In the genomic region with DNA sequence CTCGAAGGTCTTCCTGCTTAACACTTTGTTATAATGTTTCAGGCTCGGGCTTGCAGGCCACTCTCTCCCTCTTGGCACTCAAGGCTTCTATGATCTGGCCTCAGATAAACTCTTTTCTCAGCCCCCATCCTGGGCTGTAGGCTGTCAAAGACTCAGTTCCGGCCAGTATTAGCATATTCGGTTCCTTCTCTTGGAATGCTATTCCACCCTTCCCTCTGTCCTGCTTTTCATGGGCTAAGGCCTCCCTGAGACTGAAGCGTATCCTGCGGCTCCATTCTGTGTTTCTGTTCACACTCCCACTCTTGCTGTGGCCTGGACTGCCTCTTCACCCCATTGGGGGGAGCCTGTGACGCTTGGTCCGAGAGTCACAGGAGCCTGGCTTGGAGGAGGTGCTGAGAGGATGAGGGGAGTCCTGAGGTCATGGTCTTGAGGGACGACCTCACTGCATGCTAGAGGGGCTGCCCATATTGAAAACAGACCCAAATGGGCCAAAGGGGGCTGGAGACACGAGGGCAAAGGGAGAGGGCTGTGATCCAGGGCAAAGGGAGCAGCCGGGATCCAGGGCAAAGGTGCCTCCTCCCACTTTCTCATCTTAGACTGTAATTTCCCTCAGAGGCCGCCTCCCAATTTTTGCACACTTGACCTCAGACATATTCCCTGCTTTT, we compare ENCODE assay signal across 11 mouse cellular contexts. TPM values are rescaled to one million over a fixed set of nuclear protein-coding genes. Genes with fewer than 3 reads are reported as not detected.
A peak's percentile ranks its signal among the peaks of the same experiment; 100 is the strongest.
DNase-seq lines count a peak whose midpoint lies in the region; ATAC-seq and TF ChIP-seq lines count a peak whose summit lies in the region.
"Had no signal": no experiment of that assay in that cellular context is flagged by ENCODE, and none has a peak within 500 bp of the region (broad histone marks: within the 10 kb centered on the region; RNA-seq: fewer than 3 reads in every experiment).

No protein-coding gene starts in this region.

- H3K4me2 ChIP-seq in heart, embryonic 14.5 days (ENCODE audit: low read length): peak overlapping the region; percentile 53; the same call in 1 of the 2 replicates
- H3K4me2 ChIP-seq in embryonic facial prominence, embryonic 12.5 days (replicated peaks): peak overlapping the region; percentile 51
- peak overlapping the region; percentile 58 for H3K4me2 ChIP-seq in hindbrain, postnatal 0 days (ENCODE audit: low read depth, low read length)
- peak overlapping the region; percentile 54; the same call in 1 of the 2 replicates for H3K4me2 ChIP-seq in neural tube, embryonic 14.5 days (ENCODE audit: low read depth, low read length)

- H3K4me3 ChIP-seq in heart, embryonic 14.5 days (ENCODE audit: control insufficient read depth in 1 of 2, insufficient read depth in 1 of 2, low read depth in 1 of 2, low read length in 2 of 2): peak overlapping the region in 1 of 2 experiments; percentile 26; a peak in 1 of 4 replicates
- H3K4me3 ChIP-seq in embryonic facial prominence, embryonic 12.5 days: peak overlapping the region; percentile 33; the same call in 1 of the 2 replicates
- peak overlapping the region; percentile 32 for H3K4me3 ChIP-seq in hindbrain, postnatal 0 days (ENCODE audit: low read length)
- H3K4me3 ChIP-seq in neural tube, embryonic 14.5 days (ENCODE audit: low read depth, low read length): peak overlapping the region; percentile 33

- peaks cover 2 to 11% of the 10 kb centered on the region in 2 experiments; a peak in 1 of 4 replicates for H3K4me1 ChIP-seq in heart, embryonic 14.5 days (ENCODE audit: control insufficient read depth in 2 of 2, insufficient read depth in 2 of 2, low read length in 2 of 2)
- H3K4me1 ChIP-seq in embryonic facial prominence, embryonic 12.5 days: peaks cover 20% of the 10 kb centered on the region
- peaks cover 11% of the 10 kb centered on the region; the same call in 1 of the 2 replicates for H3K4me1 ChIP-seq in hindbrain, postnatal 0 days (ENCODE audit: insufficient read depth, low read length)
- H3K4me1 ChIP-seq in neural tube, embryonic 14.5 days (ENCODE audit: control insufficient read depth, insufficient read depth, low read length): peaks cover 8% of the 10 kb centered on the region; the same call in 1 of the 2 replicates

- H3K9ac ChIP-seq in heart, embryonic 14.5 days (ENCODE audit: low read length): no peak overlapping the region
- H3K9ac ChIP-seq in embryonic facial prominence, embryonic 12.5 days: 0 out of 2 replicates have a peak overlapping the region, but pooled peaks have one; percentile 8
- H3K9ac ChIP-seq in hindbrain, postnatal 0 days (replicated peaks; ENCODE audit: low read length): no peak overlapping the region
- 0 out of 2 replicates have a peak overlapping the region, but pooled peaks have one; percentile 11 for H3K9ac ChIP-seq in neural tube, embryonic 14.5 days (replicated peaks; ENCODE audit: low read depth, low read length)

- H3K27me3 ChIP-seq in heart, embryonic 14.5 days (ENCODE audit: control insufficient read depth, insufficient read depth, low read length): peaks cover 69% of the 10 kb centered on the region
- H3K27me3 ChIP-seq in embryonic facial prominence, embryonic 12.5 days: peaks cover 62% of the 10 kb centered on the region
- peaks cover 46% of the 10 kb centered on the region for H3K27me3 ChIP-seq in hindbrain, postnatal 0 days (ENCODE audit: insufficient read depth, low read length)
- H3K27me3 ChIP-seq in neural tube, embryonic 14.5 days (ENCODE audit: control insufficient read depth, insufficient read depth, low read length): peaks cover 39% of the 10 kb centered on the region

- no peak overlapping the region for H3K27ac ChIP-seq in heart, embryonic 14.5 days (replicated peaks in 1 of 2; ENCODE audit: control insufficient read depth in 1 of 2, insufficient read depth in 1 of 2, low read depth in 2 of 2, low read length in 2 of 2)
- H3K27ac ChIP-seq in embryonic facial prominence, embryonic 12.5 days: no peak overlapping the region
- H3K27ac ChIP-seq in hindbrain, postnatal 0 days: no peak overlapping the region
- no peak overlapping the region for H3K27ac ChIP-seq in neural tube, embryonic 14.5 days (ENCODE audit: low read depth, low read length)

- no peak for DNase-seq in heart, postnatal 10 days
- no peak for DNase-seq in hindbrain, postnatal 0 days (ENCODE audit: low spot score)
- no peak for DNase-seq in cerebellum, adult 9-11 months
- no peak for DNase-seq in B cell, adult 2 months
- no peak for DNase-seq in right cerebral cortex, postnatal 10 days (ENCODE audit: low spot score in 2 of 2)
- DNase-seq: liver had no signal

- WGBS in heart, embryonic 14.5 days: 13% methylated on average over 12 of the region's 12 CpGs
- 11% methylated on average over 12 of the region's 12 CpGs for WGBS in embryonic facial prominence, embryonic 12.5 days
- 24% methylated on average over 12 of the region's 12 CpGs for WGBS in hindbrain, postnatal 0 days
- WGBS in neural tube, embryonic 14.5 days: 16% methylated on average over 12 of the region's 12 CpGs

- H3K36me3 ChIP-seq in heart, embryonic 14.5 days (ENCODE audit: control insufficient read depth, insufficient read depth, low read length): no peaks in the 10 kb centered on the region
- H3K36me3 ChIP-seq in embryonic facial prominence, embryonic 12.5 days: no peaks in the 10 kb centered on the region
- H3K36me3 ChIP-seq in hindbrain, postnatal 0 days (ENCODE audit: insufficient read depth, low read length): no peaks in the 10 kb centered on the region
- no peaks in the 10 kb centered on the region for H3K36me3 ChIP-seq in neural tube, embryonic 14.5 days (ENCODE audit: control insufficient read depth, insufficient read depth, low read length)

- H3K9me3 ChIP-seq in heart, embryonic 14.5 days (ENCODE audit: control insufficient read depth, low read length): no peaks in the 10 kb centered on the region
- no peaks in the 10 kb centered on the region for H3K9me3 ChIP-seq in embryonic facial prominence, embryonic 12.5 days
- no peaks in the 10 kb centered on the region for H3K9me3 ChIP-seq in hindbrain, postnatal 0 days (ENCODE audit: low read length)
- H3K9me3 ChIP-seq in neural tube, embryonic 14.5 days (ENCODE audit: control insufficient read depth, low read length): no peaks in the 10 kb centered on the region

- ATAC-seq in heart, embryonic 14.5 days (ENCODE audit: insufficient number of reproducible peaks, insufficient read depth, low FRiP score, low read depth): no peak
- ATAC-seq in embryonic facial prominence, embryonic 12.5 days (ENCODE audit: insufficient number of reproducible peaks, insufficient read depth, low FRiP score, low TSS enrichment): no peak
- no peak for ATAC-seq in hindbrain, postnatal 0 days
- 0 out of 2 replicates have a peak, but pooled peaks have one; percentile 1 for ATAC-seq in neural tube, embryonic 14.5 days (ENCODE audit: low read depth)
- ATAC-seq: intestine, embryonic 16.5 days had no signal

- no peak for TF ChIP-seq CTCF in hindbrain, postnatal 0 days (IDR thresholded peaks at IDR 0.05; ENCODE audit: low read depth)

- intact Hi-C loops in heart, postnatal 10 days (cut with DNase I): no loop called here

RNA-seq across cellular contexts. Expression of a gene that starts 2.3 kb away (rescaled TPM):
- not detected in 2 replicates for polyA plus RNA-seq in heart, embryonic 14.5 days (2014; fragmentation: Nextera tagmentation; extraction: Ambion mirVana)
- total RNA-seq in heart, postnatal 10 days (2021): 1 to 10 TPM; 1.8 to 8.2 TPM
- polyA plus RNA-seq in embryonic facial prominence, embryonic 12.5 days (2016; fragmentation: Nextera tagmentation; extraction: Ambion mirVana): 0.06 and 0.13 TPM in 2 replicates
- 0.10 TPM in 1 of 2 replicates, not detected in the other for total RNA-seq in hindbrain, postnatal 0 days (2014; rRNA removed)
- polyA plus RNA-seq in hindbrain, postnatal 0 days (2015; fragmentation: Nextera tagmentation; extraction: Ambion mirVana): 0.10 TPM in 1 of 2 replicates, not detected in the other
- polyA plus RNA-seq in neural tube, embryonic 14.5 days (2014; fragmentation: Nextera tagmentation; extraction: Ambion mirVana): not detected in 2 replicates
- polyA plus RNA-seq: intestine, embryonic 16.5 days; small intestine, adult 2 months had no signal

RNA-seq across cellular contexts. Expression of a gene that starts 18.1 kb away (rescaled TPM):
- polyA plus RNA-seq in heart, embryonic 14.5 days (2014; fragmentation: Nextera tagmentation; extraction: Ambion mirVana): 44.9 and 52.9 TPM in 2 replicates
- total RNA-seq in heart, postnatal 10 days (2021): 10 to 100 TPM; 20.8 to 23.3 TPM
- polyA plus RNA-seq in embryonic facial prominence, embryonic 12.5 days (2016; fragmentation: Nextera tagmentation; extraction: Ambion mirVana): 66.1 and 71.3 TPM in 2 replicates
- total RNA-seq in hindbrain, postnatal 0 days (2014; rRNA removed): 78.4 and 105 TPM in 2 replicates
- 108 and 114 TPM in 2 replicates for polyA plus RNA-seq in hindbrain, postnatal 0 days (2015; fragmentation: Nextera tagmentation; extraction: Ambion mirVana)
- polyA plus RNA-seq in neural tube, embryonic 14.5 days (2014; fragmentation: Nextera tagmentation; extraction: Ambion mirVana): 110 and 112 TPM in 2 replicates

RNA-seq across cellular contexts. Expression of a gene that starts 41.1 kb away (rescaled TPM):
- not detected in 2 replicates for polyA plus RNA-seq in heart, embryonic 14.5 days (2014; fragmentation: Nextera tagmentation; extraction: Ambion mirVana)
- total RNA-seq in heart, postnatal 10 days (2021): not detected
- 0.41 and 0.43 TPM in 2 replicates for polyA plus RNA-seq in embryonic facial prominence, embryonic 12.5 days (2016; fragmentation: Nextera tagmentation; extraction: Ambion mirVana)
- 1.1 and 2.8 TPM in 2 replicates for total RNA-seq in hindbrain, postnatal 0 days (2014; rRNA removed)
- polyA plus RNA-seq in hindbrain, postnatal 0 days (2015; fragmentation: Nextera tagmentation; extraction: Ambion mirVana): 1.7 and 2.0 TPM in 2 replicates
- polyA plus RNA-seq in neural tube, embryonic 14.5 days (2014; fragmentation: Nextera tagmentation; extraction: Ambion mirVana): 0.57 and 1.2 TPM in 2 replicates
- polyA plus RNA-seq: intestine, embryonic 16.5 days; small intestine, adult 2 months had no signal

RNA-seq across cellular contexts. Expression of a gene that starts 57.8 kb away (rescaled TPM):
- 35.2 and 39.9 TPM in 2 replicates for polyA plus RNA-seq in heart, embryonic 14.5 days (2014; fragmentation: Nextera tagmentation; extraction: Ambion mirVana)
- 10 to 100 TPM; 16.3 to 18.0 TPM for total RNA-seq in heart, postnatal 10 days (2021)
- polyA plus RNA-seq in embryonic facial prominence, embryonic 12.5 days (2016; fragmentation: Nextera tagmentation; extraction: Ambion mirVana): 118 and 122 TPM in 2 replicates
- 1.3 and 11.4 TPM in 2 replicates for total RNA-seq in hindbrain, postnatal 0 days (2014; rRNA removed)
- polyA plus RNA-seq in hindbrain, postnatal 0 days (2015; fragmentation: Nextera tagmentation; extraction: Ambion mirVana): 45.9 and 49.3 TPM in 2 replicates
- 37.3 and 44.6 TPM in 2 replicates for polyA plus RNA-seq in neural tube, embryonic 14.5 days (2014; fragmentation: Nextera tagmentation; extraction: Ambion mirVana)

RNA-seq across cellular contexts. Expression of a gene that starts 57.8 kb away (rescaled TPM):
- polyA plus RNA-seq in heart, embryonic 14.5 days (2014; fragmentation: Nextera tagmentation; extraction: Ambion mirVana): 6.5 and 7.5 TPM in 2 replicates
- 1 to 10 TPM; 6.8 to 7.0 TPM for total RNA-seq in heart, postnatal 10 days (2021)
- 18.7 and 19.5 TPM in 2 replicates for polyA plus RNA-seq in embryonic facial prominence, embryonic 12.5 days (2016; fragmentation: Nextera tagmentation; extraction: Ambion mirVana)
- total RNA-seq in hindbrain, postnatal 0 days (2014; rRNA removed): 24.1 and 25.2 TPM in 2 replicates
- polyA plus RNA-seq in hindbrain, postnatal 0 days (2015; fragmentation: Nextera tagmentation; extraction: Ambion mirVana): 13.8 and 14.7 TPM in 2 replicates
- 20.3 and 22.2 TPM in 2 replicates for polyA plus RNA-seq in neural tube, embryonic 14.5 days (2014; fragmentation: Nextera tagmentation; extraction: Ambion mirVana)

Comparison
In these comparisons a context has a peak if more than half of its experiments do, and no peak if none do; other contexts are left out.
1. H3K9ac ChIP-seq: peak in embryonic facial prominence, embryonic 12.5 days (single experiment) and neural tube, embryonic 14.5 days (single experiment); none in heart, embryonic 14.5 days (single experiment) and hindbrain, postnatal 0 days (single experiment).
2. Peak in every context shown above with its lines, with median percentiles within 50 percentile points of each other: H3K4me2 ChIP-seq.